Mouse (Mus musculus): Measurements from ENCODE around the gene Ppm1e. TPM values are rescaled to one million over a fixed set of nuclear protein-coding genes. Genes with fewer than 3 reads are reported as not detected.

Gene Ppm1e
- polyA plus RNA-seq, 1 experiment from 2014 or later = 24.1 TPM

DNA sequence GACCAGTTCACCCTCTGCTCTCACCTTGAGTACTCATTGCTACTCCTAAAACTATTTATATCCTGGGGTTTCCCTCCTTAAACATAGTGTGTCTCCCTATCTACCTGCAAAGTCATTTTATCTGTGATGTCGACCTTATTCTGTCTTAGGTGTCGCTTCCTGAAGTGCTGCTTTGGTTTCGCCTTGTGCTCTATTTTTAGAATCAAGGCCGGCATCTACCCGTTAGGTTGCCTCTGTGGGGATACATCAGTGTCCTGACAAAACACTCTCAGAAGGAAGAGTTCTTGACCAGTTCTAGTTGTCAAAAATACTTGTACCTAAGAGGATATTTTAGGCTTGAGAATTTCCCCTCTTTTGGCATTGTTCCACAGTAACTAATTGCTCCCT lies 123.3 kb downstream of the Ppm1e start:
- Histone ChIP-seq H3K36me3 (ENCODE audit: control insufficient read depth, insufficient read depth, low read length) (peaks cover 7% of the 10 kb centered on the region; the same call in 1 of the 2 replicates), H3K9me3 (replicated peaks; ENCODE audit: control insufficient read depth, low read length, poor library complexity, severe bottlenecking) (no peaks in the 10 kb centered on the region), H3K27ac (ENCODE audit: low read length) (no peak overlapping the region), H3K4me1 (ENCODE audit: control insufficient read depth, insufficient read depth, low read length) (no peaks in the 10 kb centered on the region), H3K9ac (ENCODE audit: low read depth, low read length) (no peak overlapping the region), H3K4me2 (ENCODE audit: low read length) (no peak overlapping the region), H3K27me3 (ENCODE audit: control insufficient read depth, insufficient read depth, low read depth, low read length) (no peaks in the 10 kb centered on the region), H3K4me3 (ENCODE audit: low read depth, low read length) (no peak overlapping the region)
- 82% methylated on average over 5 of the region's 5 CpGs for WGBS
- no peak for ATAC-seq

DNA sequence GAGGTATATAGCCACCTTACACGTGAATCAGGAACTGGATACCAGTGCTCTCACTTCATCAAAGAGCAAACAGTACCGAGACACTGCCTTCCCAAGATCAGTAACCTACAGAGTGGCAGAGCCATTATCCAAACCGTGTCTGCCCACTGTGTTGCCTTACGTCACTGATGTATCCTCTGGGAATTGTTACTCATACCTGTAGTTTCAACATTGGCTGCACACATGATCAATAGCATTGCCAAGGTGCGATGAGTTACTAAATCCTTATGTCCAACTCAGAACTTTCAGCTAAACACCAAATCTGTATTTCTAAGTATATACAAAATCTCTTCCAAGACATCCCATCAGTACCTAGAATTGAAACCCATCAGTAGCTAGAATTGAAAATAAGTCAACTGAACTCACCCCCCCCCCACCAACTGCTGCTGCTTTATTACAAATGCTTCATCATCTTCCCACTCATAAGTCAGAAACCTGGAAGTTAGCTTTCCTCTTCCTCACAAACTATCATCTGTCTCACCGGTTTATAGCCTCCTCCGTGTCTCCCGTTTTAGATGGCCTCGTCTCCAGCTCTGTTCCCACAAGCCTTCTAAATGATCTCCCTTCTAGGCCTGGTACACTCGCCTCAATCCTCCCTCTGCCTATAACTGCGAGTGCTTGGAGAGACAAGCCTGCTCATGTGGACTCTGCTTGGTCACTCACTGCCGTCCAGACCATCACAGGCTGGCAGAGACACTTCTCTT lies 123.9 kb downstream of the Ppm1e start:
- no peak overlapping the region for H3K4me2 ChIP-seq (ENCODE audit: low read length)
- WGBS = 96% methylated on average over 12 of the region's 12 CpGs
- no peak for ATAC-seq
- H3K27me3 ChIP-seq (ENCODE audit: control insufficient read depth, insufficient read depth, low read depth, low read length) = no peaks in the 10 kb centered on the region
- H3K9me3 ChIP-seq (replicated peaks; ENCODE audit: control insufficient read depth, low read length, poor library complexity, severe bottlenecking) = no peaks in the 10 kb centered on the region
- H3K36me3 ChIP-seq (ENCODE audit: control insufficient read depth, insufficient read depth, low read length) = peaks cover 7% of the 10 kb centered on the region; the same call in 1 of the 2 replicates
- H3K4me3 ChIP-seq (ENCODE audit: low read depth, low read length) = no peak overlapping the region
- no peak overlapping the region for H3K27ac ChIP-seq (ENCODE audit: low read length)
- H3K4me1 ChIP-seq (ENCODE audit: control insufficient read depth, insufficient read depth, low read length) = no peaks in the 10 kb centered on the region
- no peak overlapping the region for H3K9ac ChIP-seq (ENCODE audit: low read depth, low read length)

DNA sequence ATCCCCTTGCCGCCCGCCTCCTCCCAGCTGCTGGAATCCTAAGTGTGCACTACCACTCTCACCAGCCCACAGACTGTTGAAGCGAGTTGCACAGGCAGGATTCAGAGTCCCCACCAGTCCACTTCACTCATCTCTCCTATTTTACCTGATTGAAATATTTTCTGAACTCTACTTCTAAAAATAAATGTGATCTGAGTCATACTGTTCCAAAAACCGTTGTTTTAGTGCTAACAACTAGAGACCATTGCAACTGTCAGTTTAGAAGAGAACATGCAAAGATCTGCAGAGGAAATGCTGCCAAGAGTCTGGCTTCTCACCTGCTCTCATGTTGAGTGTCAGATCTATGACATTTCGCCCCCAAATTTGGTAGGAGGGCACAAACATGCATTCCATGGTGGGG lies 125.4 kb downstream of the Ppm1e start:
- ATAC-seq = no peak
- H3K4me1 ChIP-seq (ENCODE audit: control insufficient read depth, insufficient read depth, low read length) = no peaks in the 10 kb centered on the region
- 88% methylated on average over 5 of the region's 5 CpGs for WGBS
- H3K27ac ChIP-seq (ENCODE audit: low read length) = no peak overlapping the region
- no peak overlapping the region for H3K4me3 ChIP-seq (ENCODE audit: low read depth, low read length)
- H3K4me2 ChIP-seq (ENCODE audit: low read length) = no peak overlapping the region
- H3K27me3 ChIP-seq (ENCODE audit: control insufficient read depth, insufficient read depth, low read depth, low read length) = no peaks in the 10 kb centered on the region
- no peaks in the 10 kb centered on the region for H3K9me3 ChIP-seq (replicated peaks; ENCODE audit: control insufficient read depth, low read length, poor library complexity, severe bottlenecking)
- no peak overlapping the region for H3K9ac ChIP-seq (ENCODE audit: low read depth, low read length)
- peaks cover 10% of the 10 kb centered on the region; the same call in 1 of the 2 replicates for H3K36me3 ChIP-seq (ENCODE audit: control insufficient read depth, insufficient read depth, low read length)

DNA sequence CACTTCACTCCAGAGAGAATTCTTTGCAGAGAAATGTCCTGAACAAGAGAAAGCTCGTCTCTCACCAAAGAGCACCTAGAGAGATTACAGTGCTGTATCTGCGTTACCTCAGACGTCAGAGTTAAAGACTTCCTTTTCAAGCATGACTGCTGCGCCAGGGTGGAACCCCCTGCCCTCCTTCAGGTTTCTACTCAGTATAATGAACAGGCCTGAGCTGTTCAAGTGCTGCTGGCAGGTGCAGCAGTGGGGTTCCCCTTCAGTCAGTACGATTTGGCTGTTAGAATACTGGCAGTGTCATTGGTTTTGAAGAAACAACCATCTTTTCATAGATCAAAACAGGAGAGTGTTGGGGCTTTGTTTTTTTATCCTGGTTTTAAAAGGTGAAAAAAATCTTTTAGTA lies 131.8 kb downstream of the Ppm1e start:
- Histone ChIP-seq H3K4me2 (ENCODE audit: low read length) (no peak overlapping the region), H3K9me3 (replicated peaks; ENCODE audit: control insufficient read depth, low read length, poor library complexity, severe bottlenecking) (no peaks in the 10 kb centered on the region), H3K27me3 (ENCODE audit: control insufficient read depth, insufficient read depth, low read depth, low read length) (no peaks in the 10 kb centered on the region), H3K27ac (ENCODE audit: low read length) (no peak overlapping the region), H3K36me3 (ENCODE audit: control insufficient read depth, insufficient read depth, low read length) (peaks cover 15% of the 10 kb centered on the region), H3K4me1 (ENCODE audit: control insufficient read depth, insufficient read depth, low read length) (no peaks in the 10 kb centered on the region), H3K4me3 (ENCODE audit: low read depth, low read length) (no peak overlapping the region), H3K9ac (ENCODE audit: low read depth, low read length) (no peak overlapping the region)
- 83% methylated on average over 5 of the region's 5 CpGs for WGBS
- ATAC-seq = no peak

DNA sequence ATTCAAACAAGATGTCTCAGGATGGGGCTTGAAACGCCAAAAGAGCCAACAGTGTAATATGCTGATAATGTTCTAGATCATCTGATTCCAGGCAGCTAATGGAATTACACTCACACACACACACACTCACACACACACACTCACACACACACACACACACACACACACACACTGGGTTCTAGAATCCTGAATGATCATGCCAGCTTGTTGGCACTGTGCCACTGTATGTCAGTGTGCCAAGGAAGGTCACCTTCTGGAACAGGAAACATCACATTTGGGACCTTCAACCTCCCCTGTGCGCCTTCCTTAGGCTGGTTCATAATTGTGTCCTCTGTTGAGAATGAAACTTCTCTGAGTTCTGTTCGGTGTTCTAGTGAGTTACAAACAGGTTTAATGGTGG lies 136.1 kb downstream of the Ppm1e start:
- no peak for ATAC-seq

DNA sequence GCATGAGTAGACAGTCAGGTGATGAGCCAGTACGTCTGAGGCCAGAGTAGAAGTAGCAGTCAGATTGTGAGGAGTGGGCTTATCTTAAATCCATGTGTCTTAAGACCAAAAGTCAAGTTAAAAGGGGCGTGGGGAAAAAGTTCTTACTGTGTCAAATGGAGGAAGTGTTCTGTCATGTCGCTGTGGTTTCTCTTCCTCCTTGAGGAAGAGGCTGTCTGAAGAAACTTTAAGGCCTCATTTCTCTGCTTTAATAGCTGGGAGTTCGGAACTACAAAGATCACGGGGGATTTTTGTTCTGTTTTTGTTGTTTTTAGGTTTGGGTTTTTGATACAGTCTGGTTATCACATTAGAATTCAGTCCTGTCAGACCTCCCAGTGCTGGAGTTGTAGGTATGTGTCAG lies 146.5 kb downstream of the Ppm1e start:
- WGBS = 88% methylated on average over 5 of the region's 5 CpGs
- no peak overlapping the region for H3K4me3 ChIP-seq (ENCODE audit: low read depth, low read length)

More for the DNA sequence above, 136.1 kb downstream of the Ppm1e start:
- no peak overlapping the region for H3K27ac ChIP-seq (ENCODE audit: low read length)
- no peak overlapping the region for H3K4me2 ChIP-seq (ENCODE audit: low read length)
- H3K4me1 ChIP-seq (ENCODE audit: control insufficient read depth, insufficient read depth, low read length) = no peaks in the 10 kb centered on the region
- WGBS = 91% methylated on average over 3 of the region's 3 CpGs
- H3K9ac ChIP-seq (ENCODE audit: low read depth, low read length) = no peak overlapping the region
- no peaks in the 10 kb centered on the region for H3K9me3 ChIP-seq (replicated peaks; ENCODE audit: control insufficient read depth, low read length, poor library complexity, severe bottlenecking)
- H3K36me3 ChIP-seq (ENCODE audit: control insufficient read depth, insufficient read depth, low read length) = peaks cover 9% of the 10 kb centered on the region; the same call in 1 of the 2 replicates
- no peak overlapping the region for H3K4me3 ChIP-seq (ENCODE audit: low read depth, low read length)
- no peaks in the 10 kb centered on the region for H3K27me3 ChIP-seq (ENCODE audit: control insufficient read depth, insufficient read depth, low read depth, low read length)

More for the DNA sequence above, 146.5 kb downstream of the Ppm1e start:
- H3K27ac ChIP-seq (ENCODE audit: low read length) = no peak overlapping the region
- no peak overlapping the region for H3K4me2 ChIP-seq (ENCODE audit: low read length)
- no peaks in the 10 kb centered on the region for H3K9me3 ChIP-seq (replicated peaks; ENCODE audit: control insufficient read depth, low read length, poor library complexity, severe bottlenecking)
- no peak for ATAC-seq
- no peaks in the 10 kb centered on the region for H3K4me1 ChIP-seq (ENCODE audit: control insufficient read depth, insufficient read depth, low read length)
- H3K27me3 ChIP-seq (ENCODE audit: control insufficient read depth, insufficient read depth, low read depth, low read length) = no peaks in the 10 kb centered on the region
- H3K36me3 ChIP-seq (ENCODE audit: control insufficient read depth, insufficient read depth, low read length) = peaks cover 7% of the 10 kb centered on the region; the same call in 1 of the 2 replicates
- no peak overlapping the region for H3K9ac ChIP-seq (ENCODE audit: low read depth, low read length)

Other genes with a start within 250 kb of the Ppm1e start
- gene Ska2, start 249.8 kb downstream of the Ppm1e start, polyA plus RNA-seq (2015; fragmentation: Nextera tagmentation; extraction: Ambion mirVana) = 42.4 and 46.9 TPM in 2 replicates
- 89.6 and 93.4 TPM in 2 replicates for gene Trim37, start 231.9 kb downstream of the Ppm1e start, polyA plus RNA-seq (2015; fragmentation: Nextera tagmentation; extraction: Ambion mirVana)
- 3.6 and 4.0 TPM in 2 replicates for gene Rad51c, start 45.9 kb upstream of the Ppm1e start, polyA plus RNA-seq (2015; fragmentation: Nextera tagmentation; extraction: Ambion mirVana)
- gene Tex14, start 46.0 kb upstream of the Ppm1e start, polyA plus RNA-seq (2015; fragmentation: Nextera tagmentation; extraction: Ambion mirVana) = 0.29 and 0.39 TPM in 2 replicates
- not detected in 2 replicates for gene Gm11492, start 207.6 kb upstream of the Ppm1e start, polyA plus RNA-seq (2015; fragmentation: Nextera tagmentation; extraction: Ambion mirVana)
- 32.5 and 33.6 TPM in 2 replicates for gene Sept4, start 209.9 kb upstream of the Ppm1e start, polyA plus RNA-seq (2015; fragmentation: Nextera tagmentation; extraction: Ambion mirVana)
- 54.5 and 58.2 TPM in 2 replicates for gene Mtmr4, start 233.1 kb upstream of the Ppm1e start, polyA plus RNA-seq (2015; fragmentation: Nextera tagmentation; extraction: Ambion mirVana)